Mouse (Mus musculus) cerebellum, adult 8-10 months (tissue): Measurements from ENCODE around the gene Nup35.

Source experiments
- DNase-seq: peaks from one replicate; pipeline ENCODE4 v3.0.0; 2022

Nup35 gene

GRCm38 (mm10) chr2:80616854-80617737, at the start of gene Nup35, which contains the start of gene Dusp19:
Gene Nup35 (plus strand): TSS chr2:80617236.
Gene Dusp19 (plus strand): TSS chr2:80617045.
- peak; percentile 97 for DNase-seq

GRCm38 (mm10) chr2:80567411-80567810, 49.6 kb upstream of the Nup35 start:
- peak; percentile 27 for DNase-seq

DNA sequence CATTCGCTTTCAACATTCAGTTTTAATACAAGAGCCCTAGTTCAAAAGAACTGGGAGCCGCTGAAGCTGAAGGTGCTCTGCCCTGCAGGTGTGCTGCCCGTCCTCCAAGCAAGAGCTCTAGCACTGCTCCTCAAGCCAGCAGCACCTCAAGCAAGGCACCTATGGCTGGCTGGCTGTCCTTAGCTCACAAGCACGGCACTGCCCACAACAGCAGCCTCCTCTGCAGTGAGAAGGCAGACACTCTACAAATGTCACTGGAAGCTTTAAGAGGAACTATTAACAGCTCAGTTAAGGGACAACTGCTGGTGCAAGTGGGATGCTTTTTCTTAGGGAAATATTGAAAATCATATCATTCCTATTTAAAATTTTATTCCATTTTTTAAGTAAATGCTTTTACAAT, 46.4 kb upstream of the Nup35 start:
- DNase-seq = no peak

DNA sequence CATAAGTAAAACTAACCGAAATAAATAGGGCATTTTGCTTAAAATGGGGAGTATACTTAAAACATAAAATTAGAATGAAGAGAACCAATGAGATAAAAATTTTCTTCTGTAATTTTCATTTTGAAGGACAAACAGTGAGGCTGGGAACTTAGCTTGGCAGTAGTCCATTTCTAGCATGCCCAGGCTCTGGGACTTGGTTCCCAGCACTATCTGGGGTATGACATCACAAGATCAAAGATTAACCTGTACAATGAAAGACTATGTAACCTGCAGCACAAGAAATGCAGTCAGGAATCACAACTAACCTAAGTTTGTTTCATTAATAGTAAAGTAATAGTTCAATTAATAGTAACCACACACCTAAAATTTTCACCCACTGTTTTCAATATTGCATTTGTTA, 39.8 kb upstream of the Nup35 start:
- DNase-seq = no peak

GRCm38 (mm10) chr2:80579253-80579891, 37.7 kb upstream of the Nup35 start:
- no peak for DNase-seq

DNA sequence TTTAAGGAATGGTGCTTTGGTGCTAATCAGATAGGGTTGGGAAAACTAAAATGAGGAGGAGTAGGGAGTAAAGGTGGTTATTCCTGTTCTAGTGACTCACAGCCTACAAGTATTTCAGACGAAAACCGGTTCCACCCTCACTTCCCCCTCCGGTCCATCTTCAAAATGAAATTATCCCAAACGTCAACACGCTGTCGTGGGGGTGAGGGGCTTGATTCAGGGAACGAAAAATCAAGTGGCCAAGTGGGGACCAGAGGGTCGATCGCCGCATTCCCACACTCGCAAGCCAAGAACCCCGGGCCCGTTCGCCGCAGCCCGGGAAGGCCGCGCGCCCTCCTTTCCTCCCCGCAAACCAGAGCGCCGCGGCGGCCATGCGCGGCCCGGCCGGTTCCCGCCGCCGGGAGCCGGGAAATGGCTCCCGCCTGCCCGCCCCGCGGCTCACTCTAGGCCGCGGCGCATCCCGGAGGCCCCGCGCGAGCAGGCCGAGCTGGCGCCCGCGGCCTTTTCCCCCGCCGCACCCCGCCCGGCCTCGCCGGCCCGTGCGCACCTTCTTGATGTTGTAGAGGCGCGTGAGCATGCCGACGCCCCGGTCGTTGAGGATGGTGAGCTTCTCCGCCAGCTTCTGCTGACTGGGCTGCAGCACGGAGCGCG, 36.6 kb upstream of the Nup35 start:
- no peak for DNase-seq

- DNase-seq = peak; percentile 91
Measured at GRCm38 (mm10) chr2:80581043-80581711, 35.9 kb upstream of the Nup35 start, which contains the start of gene Nckap1. Gene Nckap1 (minus strand): TSS chr2:80581380.

DNA sequence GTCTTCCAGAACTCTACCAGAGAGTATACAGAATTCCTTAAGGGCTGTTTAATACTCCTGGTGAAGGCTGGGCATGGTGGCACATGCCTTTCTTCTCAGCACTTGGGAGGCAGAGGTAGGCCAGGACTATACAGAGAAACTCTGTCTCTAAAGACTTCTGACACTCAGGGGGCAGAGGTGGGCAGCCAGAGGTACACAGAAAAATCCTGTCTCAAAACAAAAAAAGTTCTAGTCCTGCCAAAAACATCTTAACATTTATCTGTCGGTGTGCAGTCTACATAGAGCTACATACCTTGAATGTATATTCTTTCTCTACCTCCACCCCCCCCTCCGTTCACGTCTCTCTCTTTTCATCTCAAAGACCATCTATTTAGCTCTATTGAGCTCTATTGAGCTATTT, 34.7 kb upstream of the Nup35 start:
- no peak for DNase-seq

- no peak for DNase-seq
Measured at GRCm38 (mm10) chr2:80594215-80594918, 22.7 kb upstream of the Nup35 start.

DNA sequence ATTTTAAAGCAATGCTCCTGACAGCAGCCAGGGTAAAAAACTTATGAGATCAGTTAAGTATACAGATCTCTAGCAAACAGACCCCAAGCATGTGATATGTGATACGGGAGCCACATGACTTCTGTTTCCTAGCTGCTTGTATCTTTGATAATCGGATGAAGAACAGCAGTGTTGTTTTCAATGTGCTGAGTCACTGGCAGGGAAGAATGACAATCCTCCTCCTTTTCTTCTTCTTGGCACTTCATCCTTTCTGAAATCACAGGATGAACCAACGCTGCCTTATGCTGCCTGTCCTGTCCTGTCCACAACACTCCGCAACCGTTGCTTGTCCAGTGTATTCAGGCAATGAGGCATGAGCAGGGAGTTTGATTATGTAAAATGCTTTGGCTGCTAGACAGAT, 20.1 kb upstream of the Nup35 start:
- no peak for DNase-seq

GRCm38 (mm10) chr2:80599850-80600249, 17.2 kb upstream of the Nup35 start:
- DNase-seq = no peak

DNA sequence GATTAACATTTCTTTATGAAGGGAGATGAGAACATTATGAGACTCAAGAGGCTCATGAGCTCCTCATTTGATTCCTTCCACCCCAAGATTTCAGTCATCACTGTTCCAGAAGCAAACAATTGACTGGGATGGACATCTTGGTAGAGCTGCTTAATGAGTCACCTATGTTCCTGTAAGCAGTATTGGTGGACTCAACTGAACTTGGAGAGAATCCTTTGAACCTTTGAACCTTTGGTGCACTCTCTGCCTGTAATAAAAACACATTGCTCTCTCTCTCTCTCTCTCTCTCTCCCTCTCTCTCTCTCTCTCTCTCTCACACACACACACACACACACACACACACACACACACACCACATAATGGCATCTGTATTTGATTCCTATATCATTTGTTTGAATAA, 16.4 kb upstream of the Nup35 start:
- DNase-seq = no peak

GRCm38 (mm10) chr2:80602756-80603155, 14.3 kb upstream of the Nup35 start:
- DNase-seq = no peak

GRCm38 (mm10) chr2:80603771-80604426, 13.1 kb upstream of the Nup35 start:
- no peak for DNase-seq

GRCm38 (mm10) chr2:80612286-80612685, 4.8 kb upstream of the Nup35 start:
- DNase-seq = no peak

DNA sequence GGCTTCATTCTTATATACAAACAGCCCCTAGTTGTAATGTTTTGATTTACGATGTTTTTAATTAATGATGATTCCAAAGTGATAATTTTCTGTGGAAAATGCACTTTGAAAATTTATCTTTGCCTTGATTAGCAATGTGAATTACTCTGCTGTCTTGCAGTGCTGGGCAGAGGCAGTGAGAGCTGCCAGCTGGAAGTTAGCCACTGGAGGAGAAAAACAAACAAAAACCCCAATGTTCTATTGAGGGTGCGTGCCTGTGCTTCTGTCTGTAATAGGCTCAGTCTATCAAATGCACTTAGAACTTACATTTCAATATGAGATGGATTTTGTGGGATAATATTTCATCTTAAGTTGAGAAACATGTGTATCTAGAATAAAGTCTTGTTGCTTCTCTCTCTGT, 4.2 kb upstream of the Nup35 start:
- DNase-seq = no peak

- DNase-seq = no peak
Measured at GRCm38 (mm10) chr2:80618991-80619390, 2.0 kb downstream of the Nup35 start.

DNA sequence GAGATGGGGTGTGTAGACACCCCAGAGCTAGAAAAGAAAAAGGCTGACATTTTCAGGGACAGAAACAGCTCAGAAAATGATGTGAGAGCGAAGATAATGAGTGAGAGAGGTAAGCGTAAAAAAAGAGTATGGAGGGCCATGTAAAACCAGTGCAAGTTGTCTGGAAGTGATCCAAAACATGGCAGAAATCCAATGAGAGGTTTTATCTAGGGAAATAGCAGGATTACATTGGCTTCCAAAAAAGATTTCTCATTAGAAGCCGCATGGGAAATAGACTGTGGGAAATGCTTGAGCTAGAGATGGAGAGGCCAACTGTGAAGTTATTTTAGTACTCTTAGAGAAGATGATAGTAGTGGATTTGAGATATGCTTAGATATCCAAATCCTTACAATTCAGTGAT, 4.9 kb downstream of the Nup35 start:
- DNase-seq = no peak

DNA sequence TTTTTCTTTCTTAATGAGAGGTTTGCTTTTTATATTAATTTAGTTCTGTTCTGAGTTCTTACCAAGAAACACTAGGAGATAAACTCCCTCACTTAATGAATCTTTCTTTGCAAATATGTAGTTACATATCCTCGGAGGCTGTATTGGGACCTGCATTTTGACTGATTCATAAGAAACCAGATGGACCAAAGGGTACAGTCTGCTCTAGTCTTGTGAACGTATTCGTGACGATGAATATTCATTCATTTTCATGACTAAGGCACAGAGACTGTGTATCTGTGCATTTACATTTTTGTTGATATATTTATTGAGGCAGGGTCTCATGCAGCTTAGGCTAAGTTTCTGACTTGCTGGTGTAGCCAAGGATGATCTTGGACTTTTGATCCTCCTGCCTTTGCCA, 7.5 kb downstream of the Nup35 start:
- DNase-seq = no peak

DNA sequence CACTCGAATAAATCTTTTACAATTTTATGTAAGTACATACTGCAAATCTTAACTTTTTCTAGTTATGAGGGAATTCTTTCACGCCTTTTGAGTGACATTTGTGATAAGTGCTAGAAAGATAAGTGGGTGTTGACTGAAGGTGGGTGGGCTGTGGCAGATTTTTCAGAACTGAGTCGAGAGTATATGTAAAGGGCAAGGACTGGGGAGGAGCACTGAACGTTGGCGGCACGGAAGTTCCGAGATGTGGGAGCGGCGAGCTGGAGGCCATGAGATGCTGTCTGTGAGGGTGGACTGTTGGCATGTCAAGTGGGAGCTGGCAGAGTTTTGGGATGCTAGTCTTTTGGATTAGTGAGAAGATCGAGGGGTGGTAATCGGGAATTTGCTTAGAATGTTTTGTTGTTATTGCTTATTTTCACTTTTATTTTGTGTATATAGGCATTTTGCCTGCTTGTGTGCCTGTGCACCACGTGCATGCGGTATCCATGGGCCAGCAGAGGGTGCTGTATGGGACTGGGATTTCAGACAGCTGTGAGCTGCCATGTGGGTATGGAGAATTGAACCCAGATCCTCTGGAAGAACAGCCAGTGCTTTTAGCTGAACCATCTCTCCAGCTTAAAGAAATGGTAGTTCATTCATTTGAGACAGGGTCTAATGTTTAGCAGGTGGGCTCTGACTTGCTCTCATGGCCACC, 15.4 kb downstream of the Nup35 start:
- DNase-seq = no peak
